Mouse (Mus musculus): Measurements from ENCODE around the gene Ttyh3. TPM values are rescaled to one million over a fixed set of nuclear protein-coding genes. Genes with fewer than 3 reads are reported as not detected.

Gene Ttyh3
- polyA plus RNA-seq, 1 experiment = 46.0 TPM

GRCm38 (mm10) chr5:140645454-140645853 lies 3.4 kb downstream of the Ttyh3 start:
- no peak overlapping the region for H3K4me3 ChIP-seq (ENCODE audit: insufficient read depth, poor library complexity, severe bottlenecking)
- no peaks in the 10 kb centered on the region for H3K36me3 ChIP-seq (ENCODE audit: control insufficient read depth, insufficient read depth)
- no peak overlapping the region for H3ac ChIP-seq (ENCODE audit: control insufficient read depth, insufficient read length, low read depth)
- H3K79me3 ChIP-seq (ENCODE audit: low read depth) = peaks cover 3% of the 10 kb centered on the region
- H3K79me2 ChIP-seq (ENCODE audit: control insufficient read depth, insufficient read depth) = peaks cover 29% of the 10 kb centered on the region
- TF ChIP-seq FOSL1 (IDR thresholded peaks at IDR 0.05; ENCODE audit: insufficient read depth, low read length, poor library complexity, severe bottlenecking) (no peak), CTCF (IDR thresholded peaks at IDR 0.05; ENCODE audit: control insufficient read depth, insufficient read depth, insufficient read length) (no peak), USF1 (IDR thresholded peaks at IDR 0.05; ENCODE audit: low read depth) (no peak), MYOD1 (IDR thresholded peaks at IDR 0.05; ENCODE audit: control insufficient read depth, insufficient read length, low read depth) (no peak), MAX (IDR thresholded peaks at IDR 0.05) (no peak), MYOG (IDR thresholded peaks at IDR 0.05; ENCODE audit: control insufficient read depth, extremely low read depth, insufficient read length) (no peak), CEBPB (IDR thresholded peaks at IDR 0.05; ENCODE audit: low read depth) (no peak)
- H3K27me3 ChIP-seq (ENCODE audit: control insufficient read depth, insufficient read depth, insufficient read length) = no peaks in the 10 kb centered on the region

GRCm38 (mm10) chr5:140644702-140645201 lies 4.1 kb downstream of the Ttyh3 start:
- no peak for TF ChIP-seq CEBPB (IDR thresholded peaks at IDR 0.05; ENCODE audit: low read depth)
- no peak for TF ChIP-seq CTCF (IDR thresholded peaks at IDR 0.05; ENCODE audit: control insufficient read depth, insufficient read depth, insufficient read length)
- no peak for TF ChIP-seq MYOD1 (IDR thresholded peaks at IDR 0.05; ENCODE audit: control insufficient read depth, insufficient read length, low read depth)
- no peak for TF ChIP-seq FOSL1 (IDR thresholded peaks at IDR 0.05; ENCODE audit: insufficient read depth, low read length, poor library complexity, severe bottlenecking)
- no peak for TF ChIP-seq MYOG (IDR thresholded peaks at IDR 0.05; ENCODE audit: control insufficient read depth, extremely low read depth, insufficient read length)
- no peak for TF ChIP-seq USF1 (IDR thresholded peaks at IDR 0.05; ENCODE audit: low read depth)
- no peak for TF ChIP-seq MAX (IDR thresholded peaks at IDR 0.05)
- H3ac ChIP-seq (ENCODE audit: control insufficient read depth, insufficient read length, low read depth) = no peak overlapping the region
- peaks cover 29% of the 10 kb centered on the region for H3K79me2 ChIP-seq (ENCODE audit: control insufficient read depth, insufficient read depth)
- no peak overlapping the region for H3K4me3 ChIP-seq (ENCODE audit: insufficient read depth, poor library complexity, severe bottlenecking)
- H3K36me3 ChIP-seq (ENCODE audit: control insufficient read depth, insufficient read depth) = no peaks in the 10 kb centered on the region
- H3K79me3 ChIP-seq (ENCODE audit: low read depth) = peaks cover 3% of the 10 kb centered on the region
- H3K27me3 ChIP-seq (ENCODE audit: control insufficient read depth, insufficient read depth, insufficient read length) = no peaks in the 10 kb centered on the region

DNA sequence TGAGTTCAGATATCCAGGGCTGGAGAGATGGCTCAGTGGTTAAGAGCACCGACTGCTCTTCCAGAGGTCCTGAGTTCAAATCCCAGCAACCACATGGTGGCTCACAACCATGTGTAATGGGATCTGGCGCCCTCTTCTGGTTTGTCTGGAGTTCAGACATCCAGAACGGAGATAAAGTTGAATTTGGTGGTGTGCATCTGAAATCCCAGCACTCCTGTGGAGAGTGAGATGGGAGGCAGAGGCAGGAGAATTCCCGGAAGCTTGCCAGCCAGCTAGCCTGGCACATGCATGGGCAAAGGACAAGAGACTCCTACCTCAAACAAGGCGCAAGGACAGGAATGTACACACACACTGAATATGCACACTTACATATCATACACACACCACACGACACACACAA lies 4.6 kb downstream of the Ttyh3 start:
- Histone ChIP-seq H3K27me3 (ENCODE audit: control insufficient read depth, insufficient read depth, insufficient read length) (no peaks in the 10 kb centered on the region), H3K4me3 (ENCODE audit: insufficient read depth, poor library complexity, severe bottlenecking) (no peak overlapping the region), H3K36me3 (ENCODE audit: control insufficient read depth, insufficient read depth) (no peaks in the 10 kb centered on the region), H3K79me3 (ENCODE audit: low read depth) (peaks cover 3% of the 10 kb centered on the region), H3ac (ENCODE audit: control insufficient read depth, insufficient read length, low read depth) (no peak overlapping the region), H3K79me2 (ENCODE audit: control insufficient read depth, insufficient read depth) (peaks cover 29% of the 10 kb centered on the region)
- TF ChIP-seq MYOD1 (IDR thresholded peaks at IDR 0.05; ENCODE audit: control insufficient read depth, insufficient read length, low read depth) (no peak), MAX (IDR thresholded peaks at IDR 0.05) (no peak), CEBPB (IDR thresholded peaks at IDR 0.05; ENCODE audit: low read depth) (no peak)

DNA sequence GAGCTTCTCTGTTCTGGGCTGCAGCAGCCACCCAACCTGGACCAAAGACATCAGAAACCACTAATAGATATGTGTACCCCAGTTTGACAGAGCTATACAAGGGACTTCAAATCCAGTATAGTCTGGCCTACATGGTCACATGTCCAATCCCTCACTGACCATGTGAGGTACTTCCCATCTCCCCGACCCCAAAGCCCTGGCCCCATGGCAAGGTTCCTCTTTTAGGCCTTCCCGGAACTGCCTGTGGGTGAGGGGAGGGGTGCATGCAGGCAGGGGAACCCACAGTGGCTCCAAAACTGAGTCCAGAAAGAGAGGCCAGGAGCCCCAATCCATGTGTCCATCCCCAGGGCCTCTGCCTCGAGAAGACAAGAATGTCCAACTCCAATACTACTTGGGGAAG lies 6.8 kb downstream of the Ttyh3 start:
- TF ChIP-seq MAX (IDR thresholded peaks at IDR 0.05) (no peak), CEBPB (IDR thresholded peaks at IDR 0.05; ENCODE audit: low read depth) (no peak), MYOG (IDR thresholded peaks at IDR 0.05; ENCODE audit: control insufficient read depth, extremely low read depth, insufficient read length) (no peak), USF1 (IDR thresholded peaks at IDR 0.05; ENCODE audit: low read depth) (no peak), FOSL1 (IDR thresholded peaks at IDR 0.05; ENCODE audit: insufficient read depth, low read length, poor library complexity, severe bottlenecking) (no peak), CTCF (IDR thresholded peaks at IDR 0.05; ENCODE audit: control insufficient read depth, insufficient read depth, insufficient read length) (no peak), MYOD1 (IDR thresholded peaks at IDR 0.05; ENCODE audit: control insufficient read depth, insufficient read length, low read depth) (no peak)
- peaks cover 15% of the 10 kb centered on the region for H3K79me2 ChIP-seq (ENCODE audit: control insufficient read depth, insufficient read depth)
- peaks cover 3% of the 10 kb centered on the region for H3K79me3 ChIP-seq (ENCODE audit: low read depth)
- no peak overlapping the region for H3ac ChIP-seq (ENCODE audit: control insufficient read depth, insufficient read length, low read depth)
- no peaks in the 10 kb centered on the region for H3K36me3 ChIP-seq (ENCODE audit: control insufficient read depth, insufficient read depth)
- H3K4me3 ChIP-seq (ENCODE audit: insufficient read depth, poor library complexity, severe bottlenecking) = no peak overlapping the region
- H3K27me3 ChIP-seq (ENCODE audit: control insufficient read depth, insufficient read depth, insufficient read length) = no peaks in the 10 kb centered on the region

GRCm38 (mm10) chr5:140641254-140641928 lies 7.4 kb downstream of the Ttyh3 start:
- H3K79me3 ChIP-seq (ENCODE audit: low read depth) = peaks cover 3% of the 10 kb centered on the region
- no peak overlapping the region for H3K4me3 ChIP-seq (ENCODE audit: insufficient read depth, poor library complexity, severe bottlenecking)
- H3ac ChIP-seq (ENCODE audit: control insufficient read depth, insufficient read length, low read depth) = no peak overlapping the region
- peaks cover 15% of the 10 kb centered on the region for H3K79me2 ChIP-seq (ENCODE audit: control insufficient read depth, insufficient read depth)
- H3K36me3 ChIP-seq (ENCODE audit: control insufficient read depth, insufficient read depth) = no peaks in the 10 kb centered on the region
- no peak for TF ChIP-seq MYOD1 (IDR thresholded peaks at IDR 0.05; ENCODE audit: control insufficient read depth, insufficient read length, low read depth)
- no peak for TF ChIP-seq USF1 (IDR thresholded peaks at IDR 0.05; ENCODE audit: low read depth)
- TF ChIP-seq CEBPB (IDR thresholded peaks at IDR 0.05; ENCODE audit: low read depth) = no peak
- TF ChIP-seq MYOG (IDR thresholded peaks at IDR 0.05; ENCODE audit: control insufficient read depth, extremely low read depth, insufficient read length) = no peak
- no peak for TF ChIP-seq MAX (IDR thresholded peaks at IDR 0.05)
- TF ChIP-seq FOSL1 (IDR thresholded peaks at IDR 0.05; ENCODE audit: insufficient read depth, low read length, poor library complexity, severe bottlenecking) = no peak
- no peaks in the 10 kb centered on the region for H3K27me3 ChIP-seq (ENCODE audit: control insufficient read depth, insufficient read depth, insufficient read length)

DNA sequence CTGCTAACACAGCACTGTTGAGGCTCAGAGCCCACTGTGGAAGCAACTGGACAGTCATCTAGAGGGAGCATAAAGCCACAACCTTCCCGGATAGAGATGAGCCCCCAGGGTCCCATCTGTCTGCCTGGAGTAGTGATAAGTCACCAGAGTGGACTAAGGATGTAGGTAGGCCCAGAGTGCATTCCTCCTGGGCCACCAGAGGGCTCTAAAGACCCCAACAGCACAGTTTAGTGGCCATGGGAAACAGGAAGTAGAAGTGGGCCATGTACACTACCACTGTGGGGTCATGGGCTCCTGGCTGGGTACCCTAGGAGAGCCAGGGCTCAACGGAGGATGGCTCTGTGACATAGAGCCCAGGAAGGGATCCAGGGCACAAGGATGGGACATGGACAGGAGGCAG lies 8.0 kb downstream of the Ttyh3 start:
- no peak overlapping the region for H3ac ChIP-seq (ENCODE audit: control insufficient read depth, insufficient read length, low read depth)
- H3K36me3 ChIP-seq (ENCODE audit: control insufficient read depth, insufficient read depth) = no peaks in the 10 kb centered on the region
- no peaks in the 10 kb centered on the region for H3K27me3 ChIP-seq (ENCODE audit: control insufficient read depth, insufficient read depth, insufficient read length)
- no peak overlapping the region for H3K4me3 ChIP-seq (ENCODE audit: insufficient read depth, poor library complexity, severe bottlenecking)
- H3K79me3 ChIP-seq (ENCODE audit: low read depth) = peaks cover 3% of the 10 kb centered on the region
- H3K79me2 ChIP-seq (ENCODE audit: control insufficient read depth, insufficient read depth) = peaks cover 10% of the 10 kb centered on the region
- TF ChIP-seq CTCF (IDR thresholded peaks at IDR 0.05; ENCODE audit: control insufficient read depth, insufficient read depth, insufficient read length) (no peak), FOSL1 (IDR thresholded peaks at IDR 0.05; ENCODE audit: insufficient read depth, low read length, poor library complexity, severe bottlenecking) (no peak), MYOG (IDR thresholded peaks at IDR 0.05; ENCODE audit: control insufficient read depth, extremely low read depth, insufficient read length) (no peak), MYOD1 (IDR thresholded peaks at IDR 0.05; ENCODE audit: control insufficient read depth, insufficient read length, low read depth) (no peak), MAX (IDR thresholded peaks at IDR 0.05) (no peak)
